Mouse (Mus musculus): ENCODE measurements around the gene Pcbp2. TPM values are rescaled to one million over a fixed set of nuclear protein-coding genes. Genes with fewer than 3 reads are reported as not detected.

Gene Pcbp2
- total and polyA plus RNA-seq, 3 experiments = 545 to 760 (median 641) TPM

GRCm38 (mm10) chr15:102526111-102527002, 56.0 kb downstream of the Pcbp2 start:
- DNase-seq = no peak

GRCm38 (mm10) chr15:102527936-102528335, 57.6 kb downstream of the Pcbp2 start:
- DNase-seq = no peak

GRCm38 (mm10) chr15:102528396-102528795, 58.1 kb downstream of the Pcbp2 start:
- no peak for DNase-seq

GRCm38 (mm10) chr15:102530566-102530965, 60.2 kb downstream of the Pcbp2 start:
- no peak for DNase-seq

- no peak for DNase-seq
Measured at GRCm38 (mm10) chr15:102531586-102531985, 61.2 kb downstream of the Pcbp2 start.

GRCm38 (mm10) chr15:102532106-102532900, 62.0 kb downstream of the Pcbp2 start:
- no peak for DNase-seq

- DNase-seq = no peak
Measured at GRCm38 (mm10) chr15:102533926-102534325, 63.6 kb downstream of the Pcbp2 start.

GRCm38 (mm10) chr15:102544801-102545200, 74.5 kb downstream of the Pcbp2 start:
- no peak for DNase-seq

- no peak for DNase-seq
Measured at GRCm38 (mm10) chr15:102546246-102546645, 75.9 kb downstream of the Pcbp2 start.

- DNase-seq = peak; percentile 60
Measured at GRCm38 (mm10) chr15:102546677-102547427, 76.5 kb downstream of the Pcbp2 start.

GRCm38 (mm10) chr15:102547478-102547877, 77.1 kb downstream of the Pcbp2 start:
- no peak for DNase-seq

Other genes with a start within 250 kb of the Pcbp2 start
- 1 to 10 TPM; 2.0 to 4.7 TPM for gene Itgb7, start 238.6 kb upstream of the Pcbp2 start, total RNA-seq (2021)
- 2.3 and 2.4 TPM in 2 replicates for gene Itgb7, start 238.6 kb upstream of the Pcbp2 start, polyA plus RNA-seq (2012; rRNA removed)
- 10 to 100 TPM; 21.0 to 35.8 TPM for gene Rarg, start 213.0 kb upstream of the Pcbp2 start, total RNA-seq (2021)
- gene Rarg, start 213.0 kb upstream of the Pcbp2 start, polyA plus RNA-seq (2012; rRNA removed) = 29.9 and 32.4 TPM in 2 replicates
- gene Gm9918, start 200.0 kb upstream of the Pcbp2 start, total RNA-seq (2021) = not detected
- gene Gm9918, start 200.0 kb upstream of the Pcbp2 start, polyA plus RNA-seq (2012; rRNA removed) = 0.47 and 0.87 TPM in 2 replicates
- gene Mfsd5, start 191.1 kb upstream of the Pcbp2 start, total RNA-seq (2021) = 10 to 100 TPM; 38.2 to 46.3 TPM
- 99.6 and 108 TPM in 2 replicates for gene Mfsd5, start 191.1 kb upstream of the Pcbp2 start, polyA plus RNA-seq (2012; rRNA removed)
- gene Espl1, start 174.3 kb upstream of the Pcbp2 start, total RNA-seq (2021) = 1 to 10 TPM in 1 of 2 experiments, under 1 TPM in 1; 0.86 to 2.5 TPM
- 1.8 and 2.2 TPM in 2 replicates for gene Espl1, start 174.3 kb upstream of the Pcbp2 start, polyA plus RNA-seq (2012; rRNA removed)
- gene Pfdn5, start 144.4 kb upstream of the Pcbp2 start, total RNA-seq (2021) = 100 to 1,000 TPM; 416 to 441 TPM
- gene Pfdn5, start 144.4 kb upstream of the Pcbp2 start, polyA plus RNA-seq (2012; rRNA removed) = 19.1 and 19.8 TPM in 2 replicates
- gene Myg1, start 138.8 kb upstream of the Pcbp2 start, total RNA-seq (2021) = 10 to 100 TPM; 54.1 to 60.3 TPM
- 73.3 and 77.5 TPM in 2 replicates for gene Myg1, start 138.8 kb upstream of the Pcbp2 start, polyA plus RNA-seq (2012; rRNA removed)
- 10 to 100 TPM; 16.8 to 18.1 TPM for gene Aaas, start 119.8 kb upstream of the Pcbp2 start, total RNA-seq (2021)
- gene Aaas, start 119.8 kb upstream of the Pcbp2 start, polyA plus RNA-seq (2012; rRNA removed) = 44.9 and 46.6 TPM in 2 replicates
- under 1 TPM; 0.09 to 0.14 TPM for gene Sp7, start 103.4 kb upstream of the Pcbp2 start, total RNA-seq (2021)
- gene Sp7, start 103.4 kb upstream of the Pcbp2 start, polyA plus RNA-seq (2012; rRNA removed) = 0.50 and 0.55 TPM in 2 replicates
- gene Sp1, start 64.4 kb upstream of the Pcbp2 start, total RNA-seq (2021) = 10 to 100 TPM; 71.7 to 72.1 TPM
- gene Sp1, start 64.4 kb upstream of the Pcbp2 start, polyA plus RNA-seq (2012; rRNA removed) = 8.5 and 11.1 TPM in 2 replicates
- 1 to 10 TPM; 1.0 to 1.6 TPM for gene Amhr2, start 25.2 kb upstream of the Pcbp2 start, total RNA-seq (2021)
- gene Amhr2, start 25.2 kb upstream of the Pcbp2 start, polyA plus RNA-seq (2012; rRNA removed) = 1.3 and 2.5 TPM in 2 replicates
- 100 to 1,000 TPM; 105 to 197 TPM for gene Prr13, start 11.5 kb upstream of the Pcbp2 start, total RNA-seq (2021)
- gene Prr13, start 11.5 kb upstream of the Pcbp2 start, polyA plus RNA-seq (2012; rRNA removed) = 213 and 313 TPM in 2 replicates
- not detected for gene Gm10337, start 33.2 kb downstream of the Pcbp2 start, total RNA-seq (2021)
- not detected in 2 replicates for gene Gm10337, start 33.2 kb downstream of the Pcbp2 start, polyA plus RNA-seq (2012; rRNA removed)
- 10 to 100 TPM in 1 of 2 experiments, 1 to 10 TPM in 1; 5.2 to 15.1 TPM for gene Map3k12, start 46.5 kb downstream of the Pcbp2 start, total RNA-seq (2021)
- 10.6 and 12.0 TPM in 2 replicates for gene Map3k12, start 46.5 kb downstream of the Pcbp2 start, polyA plus RNA-seq (2012; rRNA removed)
- gene Tarbp2, start 47.7 kb downstream of the Pcbp2 start, total RNA-seq (2021) = 10 to 100 TPM; 30.5 to 32.5 TPM
- 60.7 and 64.1 TPM in 2 replicates for gene Tarbp2, start 47.7 kb downstream of the Pcbp2 start, polyA plus RNA-seq (2012; rRNA removed)
- gene Npff, start 54.4 kb downstream of the Pcbp2 start, total RNA-seq (2021) = 1 to 10 TPM in 1 of 2 experiments, under 1 TPM in 1; 0.62 to 2.1 TPM
- 2.9 and 4.0 TPM in 2 replicates for gene Npff, start 54.4 kb downstream of the Pcbp2 start, polyA plus RNA-seq (2012; rRNA removed)
- 1 to 10 TPM; 1.5 to 3.4 TPM for gene Gm28047, start 154.5 kb downstream of the Pcbp2 start, total RNA-seq (2021)
- 0.10 TPM in 1 of 2 replicates, not detected in the other for gene Gm28047, start 154.5 kb downstream of the Pcbp2 start, polyA plus RNA-seq (2012; rRNA removed)
- gene Atf7, start 154.9 kb downstream of the Pcbp2 start, total RNA-seq (2021) = 10 to 100 TPM; 58.5 to 74.4 TPM
- 44.0 and 64.5 TPM in 2 replicates for gene Atf7, start 154.9 kb downstream of the Pcbp2 start, polyA plus RNA-seq (2012; rRNA removed)
- gene Atp5g2, start 201.8 kb downstream of the Pcbp2 start, total RNA-seq (2021) = 10 to 100 TPM; 19.5 to 24.2 TPM
- 415 and 492 TPM in 2 replicates for gene Atp5g2, start 201.8 kb downstream of the Pcbp2 start, polyA plus RNA-seq (2012; rRNA removed)